Mouse (Mus musculus) embryo, embryonic 11 days (tissue): ENCODE data around the gene H2-Eb1.
"Not testable (repeated sequence)": the region's sequence is repeated elsewhere in the genome, so short reads cannot be mapped to it uniquely, and the experiment has no call there.

Source experiments
- DNase-seq: peaks from one replicate; pipeline ENCODE4 v3.0.0-alpha.2; 2015

The H2-Eb1 gene

GRCm38 (mm10) chr17:34291609-34292008 is 14.1 kb upstream of the H2-Eb1 start:
- DNase-seq = peak; percentile 90

GRCm38 (mm10) chr17:34292570-34292969 is 13.1 kb upstream of the H2-Eb1 start:
- no peak for DNase-seq

GRCm38 (mm10) chr17:34293533-34293932 is 12.1 kb upstream of the H2-Eb1 start:
- no peak for DNase-seq

- no peak for DNase-seq
Observed at GRCm38 (mm10) chr17:34294249-34294648, 11.4 kb upstream of the H2-Eb1 start.

GRCm38 (mm10) chr17:34295307-34295706 is 10.4 kb upstream of the H2-Eb1 start:
- DNase-seq = no peak

- DNase-seq = peak; percentile 77
Observed at GRCm38 (mm10) chr17:34295891-34296794, 9.5 kb upstream of the H2-Eb1 start.

GRCm38 (mm10) chr17:34299356-34299755 is 6.3 kb upstream of the H2-Eb1 start:
- no peak for DNase-seq

- DNase-seq = no peak
Observed at GRCm38 (mm10) chr17:34300071-34300470, 5.6 kb upstream of the H2-Eb1 start.

GRCm38 (mm10) chr17:34300691-34301566 is 4.7 kb upstream of the H2-Eb1 start:
- no peak for DNase-seq

GRCm38 (mm10) chr17:34301670-34302190 is 3.9 kb upstream of the H2-Eb1 start:
- no peak for DNase-seq

- DNase-seq = no peak
Observed at GRCm38 (mm10) chr17:34303789-34304188, 1.9 kb upstream of the H2-Eb1 start.

- DNase-seq = peak; percentile 56
Observed at GRCm38 (mm10) chr17:34304751-34305150, 916 bp upstream of the H2-Eb1 start.

GRCm38 (mm10) chr17:34306407-34306806 is 740 bp downstream of the H2-Eb1 start:
- no peak for DNase-seq

GRCm38 (mm10) chr17:34307216-34307615 is 1.5 kb downstream of the H2-Eb1 start:
- DNase-seq = no peak

- no peak for DNase-seq
Observed at GRCm38 (mm10) chr17:34308161-34308560, 2.5 kb downstream of the H2-Eb1 start.

- peak; percentile 16 for DNase-seq
Observed at GRCm38 (mm10) chr17:34309225-34309624, 3.6 kb downstream of the H2-Eb1 start.

GRCm38 (mm10) chr17:34309683-34310385 is 4.2 kb downstream of the H2-Eb1 start:
- DNase-seq = peak; percentile 80

GRCm38 (mm10) chr17:34310526-34310925 is 4.9 kb downstream of the H2-Eb1 start:
- DNase-seq = not testable (repeated sequence)

- DNase-seq = no peak
Observed at GRCm38 (mm10) chr17:34312185-34312584, 6.5 kb downstream of the H2-Eb1 start.

GRCm38 (mm10) chr17:34313393-34313792 is 7.7 kb downstream of the H2-Eb1 start:
- DNase-seq = peak; percentile 78

GRCm38 (mm10) chr17:34314286-34314685 is 8.6 kb downstream of the H2-Eb1 start:
- DNase-seq = no peak

GRCm38 (mm10) chr17:34315512-34315911 is 9.8 kb downstream of the H2-Eb1 start:
- DNase-seq = no peak

GRCm38 (mm10) chr17:34316697-34317096 is 11.0 kb downstream of the H2-Eb1 start:
- no peak for DNase-seq
